Mouse (Mus musculus) mouse trophoblast stem cell (cell line): ENCODE results near the gene Chst1.

ENCODE experiments used
- in situ Hi-C, 2 experiments: fragments of 300-500 bp; cut with MseI, MboI; formaldehyde crosslinking; loops; 2 replicates in 1 of 2; 3 replicates in 1 of 2; pipeline ENCODE4 v1.15.1; 2025

Gene Chst1

GRCm38 (mm10) chr2:92599487-92600347 is at the start of gene Chst1:
Gene Chst1, plus strand, starts transcription at chr2:92599707.
- in situ Hi-C loops, result loop anchor here in 1 of 2 experiments (5.0 kb wide), 1 partner anchor 218 kb away; no protein-coding TSS in a partner anchor

DNA sequence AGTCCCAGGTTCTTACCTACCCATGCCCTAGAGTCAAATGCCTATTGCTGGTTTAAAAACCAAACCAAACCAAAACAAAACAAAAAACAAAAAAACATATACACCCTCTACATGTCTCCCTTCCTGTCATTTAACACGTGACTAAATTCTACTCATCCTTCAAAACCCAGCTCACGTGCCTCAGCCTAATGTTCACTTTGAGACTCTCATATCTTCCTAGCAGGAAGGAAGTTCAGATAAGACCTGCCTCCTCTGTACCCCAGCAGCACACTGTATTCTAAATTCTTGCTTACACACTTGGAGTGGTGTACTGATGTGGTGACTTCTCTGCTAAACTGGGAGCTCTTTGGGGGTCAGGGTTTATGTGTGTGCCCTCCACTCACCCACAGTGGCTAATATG is 49.5 kb upstream of the Chst1 start:
- in situ Hi-C loops, result no loop called here

GRCm38 (mm10) chr2:92554536-92554935 is 45.0 kb upstream of the Chst1 start:
- in situ Hi-C loops, result no loop called here

- in situ Hi-C loops, result no loop called here
Observed at GRCm38 (mm10) chr2:92562930-92563329, 36.6 kb upstream of the Chst1 start.

- in situ Hi-C loops, result no loop called here
Observed at GRCm38 (mm10) chr2:92570623-92571022, 28.9 kb upstream of the Chst1 start.

- in situ Hi-C loops, result no loop called here
Observed at GRCm38 (mm10) chr2:92577824-92578223, 21.7 kb upstream of the Chst1 start.

DNA sequence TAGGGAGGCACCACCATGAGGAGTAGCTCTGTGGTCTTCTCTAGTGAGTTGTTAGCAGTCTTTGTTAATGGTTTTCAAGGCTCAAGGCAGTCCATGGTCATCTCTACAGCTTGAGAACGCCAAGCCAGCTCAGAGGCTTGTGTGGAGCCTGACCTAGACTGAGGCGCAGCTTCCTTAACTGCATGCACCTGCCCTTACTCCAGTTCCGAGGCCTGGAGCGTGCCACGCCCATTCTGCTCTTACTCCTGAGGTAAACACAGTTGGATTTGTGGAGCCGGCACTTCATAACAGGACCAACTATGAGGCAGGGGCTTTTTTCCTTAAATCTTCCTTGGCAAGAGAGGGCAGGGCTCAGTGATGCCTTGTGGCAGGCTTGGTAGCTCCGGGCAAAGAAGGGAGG is 18.2 kb upstream of the Chst1 start:
- in situ Hi-C loops, result no loop called here

DNA sequence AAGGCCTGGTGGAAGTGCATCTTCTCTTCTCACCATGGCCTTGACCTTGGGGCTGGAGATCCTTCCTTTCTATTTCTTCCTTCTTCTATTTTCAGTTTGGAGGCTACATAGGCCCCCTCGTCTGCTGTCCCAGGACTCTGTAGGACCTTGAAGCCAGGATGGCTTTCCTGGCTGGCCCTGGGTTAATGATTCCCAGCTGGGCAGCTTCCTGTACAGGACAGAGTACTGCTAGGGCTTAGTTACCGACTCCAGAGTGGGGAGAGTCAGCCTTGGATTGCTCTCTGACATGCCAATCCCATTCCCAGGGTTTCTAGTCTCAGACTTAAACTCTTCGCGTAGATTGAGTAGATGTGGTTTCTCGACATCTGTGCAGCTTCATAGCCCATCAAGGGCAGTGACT is 16.9 kb upstream of the Chst1 start:
- in situ Hi-C loops, result no loop called here

- in situ Hi-C loops, result no loop called here
Observed at GRCm38 (mm10) chr2:92587806-92588205, 11.7 kb upstream of the Chst1 start.

DNA sequence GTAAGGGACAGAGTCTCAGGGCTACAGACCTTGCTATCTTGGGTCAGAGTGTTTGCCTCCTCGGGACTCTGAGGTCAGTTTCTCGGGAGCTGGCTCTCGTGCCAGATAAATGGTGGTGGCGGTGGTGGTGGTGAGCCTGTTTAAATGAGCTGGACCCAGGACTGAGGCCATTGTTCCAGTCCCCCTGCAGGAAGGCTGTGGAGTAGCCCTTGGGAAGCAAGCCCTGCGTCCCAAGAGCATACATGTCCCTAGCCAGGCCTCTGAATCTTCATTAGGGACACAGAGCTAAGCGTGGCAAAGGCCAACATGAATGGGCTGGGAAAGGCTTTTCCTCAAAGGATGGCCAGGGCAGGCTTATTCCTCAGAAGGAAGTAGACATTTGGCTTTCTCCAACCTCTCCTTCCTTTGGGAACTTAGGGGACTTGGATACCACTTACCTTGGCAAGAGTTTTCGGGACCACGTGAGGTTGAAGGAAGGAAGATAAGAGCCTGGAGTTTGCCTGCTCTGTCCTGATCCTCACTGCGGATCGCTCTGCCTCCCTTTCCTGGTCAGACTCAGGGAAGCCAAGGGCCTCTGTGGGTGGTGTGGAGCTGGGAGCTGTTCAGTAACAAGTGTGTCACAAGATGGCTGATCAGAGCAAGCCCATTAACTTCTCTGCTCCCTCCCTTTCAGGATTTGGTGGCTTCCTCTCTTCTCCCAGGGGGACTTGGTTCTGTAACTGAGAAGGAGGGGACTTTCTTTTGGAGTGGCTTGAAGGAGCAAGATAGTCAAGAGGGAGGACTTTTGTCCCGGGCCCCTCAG is 4.4 kb upstream of the Chst1 start:
- in situ Hi-C loops, result no loop called here

- in situ Hi-C loops, result no loop called here
Observed at GRCm38 (mm10) chr2:92597291-92597690, 2.2 kb upstream of the Chst1 start.

DNA sequence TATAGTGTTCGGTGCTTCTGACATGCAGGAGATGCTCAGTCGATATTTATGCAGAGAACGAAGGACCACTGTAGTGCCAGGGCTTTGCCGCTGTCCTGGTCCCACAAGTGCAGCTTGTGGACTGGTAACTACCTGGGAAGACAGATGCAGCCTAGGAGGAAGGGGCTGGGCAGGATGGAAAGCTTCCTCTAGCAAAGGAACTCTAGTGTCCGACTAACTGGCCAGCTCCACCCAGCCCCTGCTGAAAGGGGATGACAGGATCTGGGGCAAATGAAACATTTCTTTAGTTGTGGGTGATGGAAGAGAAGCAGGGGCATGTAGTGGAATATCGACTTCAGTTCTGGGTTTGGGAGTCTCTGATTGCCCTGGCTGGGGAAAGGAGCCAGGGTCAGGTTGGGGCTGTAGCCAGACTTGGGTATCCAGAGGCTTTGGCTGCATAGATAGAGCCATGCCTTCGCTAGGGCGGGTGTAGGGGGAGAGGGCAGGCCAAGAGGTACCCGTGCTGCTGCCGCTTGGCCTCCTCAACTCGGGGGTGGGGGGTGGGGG is 493 bp upstream of the Chst1 start:
- in situ Hi-C loops, result no loop called here

DNA sequence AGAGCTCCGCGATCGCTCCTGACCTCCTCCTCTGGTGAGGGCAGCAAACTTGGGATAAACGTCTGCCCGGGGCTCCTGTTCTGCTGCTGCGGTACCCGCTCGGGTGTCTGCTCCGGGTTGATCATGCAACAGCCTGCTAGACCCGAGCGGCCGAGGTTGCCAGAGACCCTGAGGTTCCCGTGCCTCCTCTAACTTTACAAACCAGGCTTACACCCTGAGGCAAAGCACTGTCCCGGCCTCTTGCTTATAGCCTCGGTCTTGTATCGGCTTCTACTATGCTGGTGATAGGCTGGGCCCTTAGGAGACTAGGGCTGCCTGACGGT is 802 bp downstream of the Chst1 start:
- in situ Hi-C loops, result loop anchor here in 1 of 2 experiments (5.0 kb wide), 1 partner anchor 217 kb away; no protein-coding TSS in a partner anchor

- in situ Hi-C loops, result loop anchor here in 1 of 2 experiments (5.0 kb wide), 1 partner anchor 216 kb away; no protein-coding TSS in a partner anchor
Observed at GRCm38 (mm10) chr2:92601246-92601645, 1.7 kb downstream of the Chst1 start.

GRCm38 (mm10) chr2:92602073-92602472 is 2.6 kb downstream of the Chst1 start:
- in situ Hi-C loops, result loop anchor here in 1 of 2 experiments (5.0 kb wide), 1 partner anchor 215 kb away; no protein-coding TSS in a partner anchor

DNA sequence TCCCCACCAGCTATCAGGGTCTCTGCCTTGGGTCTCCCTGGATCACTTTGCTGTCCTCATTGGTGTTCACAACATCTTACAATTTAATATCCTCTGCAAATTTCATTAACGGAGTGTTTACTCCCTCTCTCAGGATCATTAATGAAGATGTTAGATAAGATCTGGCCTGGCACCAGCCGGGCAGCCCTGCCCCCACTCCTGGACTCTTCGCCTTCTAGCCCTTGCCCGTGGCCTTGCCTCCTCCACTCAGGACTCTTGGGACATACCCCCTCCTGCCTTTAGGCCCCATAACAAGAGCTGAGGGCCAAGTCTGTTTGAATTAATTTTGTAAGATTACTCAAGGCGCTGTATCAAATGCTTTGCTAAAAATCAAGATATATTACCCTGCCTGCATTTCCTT is 4.1 kb downstream of the Chst1 start:
- in situ Hi-C loops, result loop anchor here in 1 of 2 experiments (5.0 kb wide), 1 partner anchor 214 kb away; no protein-coding TSS in a partner anchor

DNA sequence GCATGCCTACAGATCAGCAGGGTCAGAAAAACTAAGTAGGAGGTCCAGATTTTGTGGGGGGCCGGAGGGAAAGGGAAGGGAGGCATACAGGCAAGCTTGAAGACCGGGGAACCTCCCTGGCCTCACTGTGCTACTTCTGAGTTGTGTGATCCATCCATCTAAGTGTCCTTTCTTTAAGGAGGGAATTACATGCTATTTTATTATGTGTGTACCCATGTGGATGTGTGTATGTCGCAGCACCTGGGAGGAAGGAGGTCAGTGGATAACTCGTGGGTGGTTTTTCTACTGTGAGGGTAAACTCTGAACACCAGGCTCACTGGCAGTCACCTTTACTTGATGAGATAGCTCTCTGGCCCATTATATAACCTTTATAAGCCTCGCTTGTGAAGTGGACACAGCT is 5.1 kb downstream of the Chst1 start:
- in situ Hi-C loops, result loop anchor here in 1 of 2 experiments (5.0 kb wide), 1 partner anchor 213 kb away; no protein-coding TSS in a partner anchor

- in situ Hi-C loops, result no loop called here
Observed at GRCm38 (mm10) chr2:92605995-92606394, 6.5 kb downstream of the Chst1 start.

- in situ Hi-C loops, result no loop called here
Observed at GRCm38 (mm10) chr2:92607153-92607552, 7.6 kb downstream of the Chst1 start.

- in situ Hi-C loops, result no loop called here
Observed at GRCm38 (mm10) chr2:92607592-92607991, 8.1 kb downstream of the Chst1 start.

GRCm38 (mm10) chr2:92608013-92608619 is 8.6 kb downstream of the Chst1 start:
- in situ Hi-C loops, result no loop called here
